Mouse (Mus musculus) skeletal muscle tissue, postnatal 0 days (tissue): ENCODE data around the gene Col1a1. TPM values are rescaled to one million over a fixed set of nuclear protein-coding genes. Genes with fewer than 3 reads are reported as not detected.

Experiments
- polyA plus RNA-seq: library from polyadenylated mRNA; unstranded; fragments of >200 nt; fragmentation: Nextera tagmentation; extraction: Ambion mirVana; gene quantifications from 2 replicates; pipeline ENCODE4 v1.2.1, GENCODE M21; 2015

Gene Col1a1
- 1,518 and 2,228 TPM in 2 replicates for polyA plus RNA-seq

DNA sequence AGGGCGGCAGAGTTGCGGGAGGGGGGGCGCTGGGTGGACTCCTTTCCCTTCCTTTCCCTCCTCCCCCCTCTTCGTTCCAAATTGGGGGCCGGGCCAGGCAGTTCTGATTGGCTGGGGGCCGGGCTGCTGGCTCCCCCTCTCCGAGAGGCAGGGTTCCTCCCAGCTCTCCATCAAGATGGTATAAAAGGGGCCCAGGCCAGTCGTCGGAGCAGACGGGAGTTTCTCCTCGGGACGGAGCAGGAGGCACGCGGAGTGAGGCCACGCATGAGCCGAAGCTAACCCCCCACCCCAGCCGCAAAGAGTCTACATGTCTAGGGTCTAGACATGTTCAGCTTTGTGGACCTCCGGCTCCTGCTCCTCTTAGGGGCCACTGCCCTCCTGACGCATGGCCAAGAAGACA lies at the start of gene Col1a1:
TSS of gene Col1a1 (plus strand) at position 180 of the 400 bp plus-strand sequence.

DNA sequence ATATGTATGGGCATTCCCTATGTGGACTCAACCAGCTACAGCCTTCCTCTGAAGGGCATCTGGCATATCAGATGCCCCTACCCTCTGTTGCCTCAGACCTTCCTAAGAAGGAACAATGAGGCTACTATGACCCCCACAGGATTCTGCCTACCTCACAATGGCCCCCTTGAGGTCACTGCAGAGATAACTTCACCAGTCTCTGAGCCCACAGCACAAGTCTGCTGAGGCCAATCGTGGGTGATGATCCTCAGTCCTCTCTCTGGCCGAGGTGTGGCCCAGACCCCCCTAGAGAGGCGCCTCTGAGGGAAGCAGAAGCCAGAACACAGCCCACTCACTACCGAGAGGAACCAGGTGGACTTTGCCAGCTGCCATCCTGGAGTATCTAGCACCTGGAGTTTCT lies 31.4 kb downstream of the Col1a1 start, which contains the start of gene Hils1:
TSS of gene Hils1 (plus strand) at position 175 of the 400 bp plus-strand sequence.

DNA sequence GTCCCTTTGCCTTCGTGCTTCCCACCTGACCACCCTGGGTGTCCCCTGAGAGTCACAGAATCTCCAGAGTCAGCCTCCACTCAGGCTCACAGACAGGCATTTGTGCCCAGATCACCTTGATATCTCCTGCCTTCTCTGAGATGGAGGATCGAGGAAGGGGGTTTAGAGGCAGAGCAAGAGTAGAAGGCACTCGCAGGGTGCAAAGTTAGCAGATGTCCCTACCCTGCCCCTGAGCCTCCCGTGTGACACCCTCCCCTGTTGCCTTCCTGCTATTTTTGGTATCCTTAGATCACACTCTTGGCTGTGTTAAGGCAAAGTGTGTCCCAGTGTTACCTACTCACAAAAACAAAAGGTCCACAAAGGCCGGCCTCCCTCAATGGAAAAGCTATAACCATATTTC lies 40.2 kb downstream of the Col1a1 start, which contains the start of gene Sgca:
TSS of gene Sgca (minus strand) at position 129 of the 400 bp plus-strand sequence.

DNA sequence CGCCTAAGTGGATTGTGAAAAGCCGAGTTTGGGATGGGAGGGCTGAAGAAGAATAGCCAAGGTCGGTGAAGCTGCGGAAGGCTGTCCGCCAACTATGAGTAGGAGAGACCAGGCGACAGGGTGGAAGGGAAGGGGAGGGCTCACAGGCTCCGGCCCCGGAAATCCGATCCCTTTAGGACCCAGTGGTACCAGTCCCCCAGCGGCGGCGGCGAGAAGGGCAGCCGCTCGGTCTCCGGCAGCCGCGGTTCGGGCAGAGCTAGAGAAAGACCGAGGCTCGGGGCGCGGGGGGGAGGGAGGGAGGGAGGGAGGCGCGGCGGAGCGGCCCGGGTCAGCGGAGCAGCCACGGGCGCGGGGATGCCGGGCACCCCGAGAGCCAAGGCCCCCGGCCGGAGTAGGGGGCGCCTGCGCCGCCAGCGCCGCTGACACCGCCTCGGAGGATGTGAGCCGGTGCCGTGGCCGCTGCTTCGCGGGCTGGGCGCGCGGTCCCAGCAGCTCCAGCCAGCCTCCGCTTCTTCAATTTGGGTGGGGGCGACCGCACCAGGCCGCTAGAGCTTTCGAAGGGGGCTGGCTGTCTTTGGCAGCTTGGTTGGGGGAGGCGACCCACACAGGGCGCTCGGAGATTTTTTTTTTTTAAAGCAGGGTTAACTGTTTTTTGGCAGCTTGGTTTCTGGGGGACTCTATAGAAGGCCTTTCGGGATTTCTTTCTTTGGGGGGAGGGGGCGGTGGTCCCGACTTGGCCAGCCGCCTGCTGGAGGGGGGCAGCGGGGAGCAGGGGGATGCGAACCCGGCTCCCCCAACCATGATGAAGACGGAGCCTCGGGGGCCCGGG lies 54.9 kb downstream of the Col1a1 start, which contains the start of gene Ppp1r9b:
TSS of gene Ppp1r9b (plus strand) at position 287 of the 829 bp plus-strand sequence.

Other genes with a start within 250 kb of the Col1a1 start
- gene Gm11541, start 231.7 kb upstream of the Col1a1 start, polyA plus RNA-seq = not detected in 2 replicates
- 0.12 and 0.18 TPM in 2 replicates for gene Cdc34b, start 194.4 kb upstream of the Col1a1 start, polyA plus RNA-seq
- gene Tmem92, start 153.5 kb upstream of the Col1a1 start, polyA plus RNA-seq = not detected in 2 replicates
- 0.46 TPM in 1 of 2 replicates, not detected in the other for gene Hils1, start 31.4 kb downstream of the Col1a1 start, polyA plus RNA-seq
- 138 and 183 TPM in 2 replicates for gene Sgca, start 40.1 kb downstream of the Col1a1 start, polyA plus RNA-seq
- 3.9 and 5.8 TPM in 2 replicates for gene Ppp1r9b, start 54.8 kb downstream of the Col1a1 start, polyA plus RNA-seq
- gene Samd14, start 73.7 kb downstream of the Col1a1 start, polyA plus RNA-seq = 5.7 and 6.2 TPM in 2 replicates
- gene Pdk2, start 105.1 kb downstream of the Col1a1 start, polyA plus RNA-seq = 210 and 241 TPM in 2 replicates
- gene Itga3, start 140.6 kb downstream of the Col1a1 start, polyA plus RNA-seq = 0.95 and 1.1 TPM in 2 replicates
- gene Dlx3, start 183.9 kb downstream of the Col1a1 start, polyA plus RNA-seq = 0.64 and 1.00 TPM in 2 replicates
- gene Dlx4, start 210.0 kb downstream of the Col1a1 start, polyA plus RNA-seq = 0.09 and 0.13 TPM in 2 replicates